Mouse (Mus musculus) limb, embryonic 12.5 days (tissue): ENCODE measurements around the gene Pdpn. TPM values are rescaled to one million over a fixed set of nuclear protein-coding genes. Genes with fewer than 3 reads are reported as not detected.
"Not testable (repeated sequence)": the region's sequence is repeated elsewhere in the genome, so short reads cannot be mapped to it uniquely, and the experiment has no call there.

Experiments used
- ATAC-seq: fragments of 200-750 bp; cut with Nextera tagmentation; 2 replicates; pipeline ENCODE4 v1.8.0; 2017; ENCODE audit warnings: low read depth, moderate TSS enrichment; ENCODE audit not compliant: insufficient number of reproducible peaks, insufficient read depth, low FRiP score, low TSS enrichment
- H3K27ac ChIP-seq: fragments of 300-500 bp; sonication (generic); 2 replicates; pipeline ENCODE4 v1.5.1; 2016; ENCODE audit warnings: mild to moderate bottlenecking, moderate library complexity
- H3K27me3 ChIP-seq: fragments of 300-500 bp; sonication (generic); 2 replicates; pipeline ENCODE4 v1.6.1; 2016; ENCODE audit warnings: mild to moderate bottlenecking, moderate library complexity
- H3K36me3 ChIP-seq: fragments of 300-500 bp; sonication (generic); 2 replicates; pipeline ENCODE4 v1.6.1; 2016; ENCODE audit warnings: mild to moderate bottlenecking, moderate library complexity
- H3K4me1 ChIP-seq: fragments of 300-500 bp; sonication (generic); replicated peaks from 2 replicates; pipeline ENCODE4 v1.6.1; 2016
- H3K4me2 ChIP-seq: fragments of 300-500 bp; sonication (generic); 2 replicates; pipeline ENCODE4 v1.6.1; 2016; ENCODE audit warnings: mild to moderate bottlenecking, moderate library complexity
- H3K4me3 ChIP-seq: fragments of 300-500 bp; sonication (generic); replicated peaks from 2 replicates; pipeline ENCODE4 v1.5.1; 2016; ENCODE audit warnings: mild to moderate bottlenecking
- H3K9ac ChIP-seq: fragments of 300-500 bp; sonication (generic); replicated peaks from 2 replicates; pipeline ENCODE4 v1.6.1; 2016; ENCODE audit warnings: mild to moderate bottlenecking, moderate library complexity
- H3K9me3 ChIP-seq: fragments of 300-500 bp; sonication (generic); 2 replicates; pipeline ENCODE4 v1.6.1; 2016; ENCODE audit warnings: mild to moderate bottlenecking, moderate library complexity
- WGBS: fragments of 180-500 bp; shearing (Covaris S2); methylation state at CpG from one replicate; pipeline ENCODE4 v1.1.7; 2016; 5-methylcytosine and 5-hydroxymethylcytosine counted together
- polyA plus RNA-seq: library from polyadenylated mRNA; unstranded; fragments of >200 nt; fragmentation: Nextera tagmentation; extraction: Ambion mirVana; gene quantifications from 2 replicates; pipeline ENCODE4 v1.2.1, GENCODE M21; 2016

Gene Pdpn
- 41.5 and 43.7 TPM in 2 replicates for polyA plus RNA-seq

DNA sequence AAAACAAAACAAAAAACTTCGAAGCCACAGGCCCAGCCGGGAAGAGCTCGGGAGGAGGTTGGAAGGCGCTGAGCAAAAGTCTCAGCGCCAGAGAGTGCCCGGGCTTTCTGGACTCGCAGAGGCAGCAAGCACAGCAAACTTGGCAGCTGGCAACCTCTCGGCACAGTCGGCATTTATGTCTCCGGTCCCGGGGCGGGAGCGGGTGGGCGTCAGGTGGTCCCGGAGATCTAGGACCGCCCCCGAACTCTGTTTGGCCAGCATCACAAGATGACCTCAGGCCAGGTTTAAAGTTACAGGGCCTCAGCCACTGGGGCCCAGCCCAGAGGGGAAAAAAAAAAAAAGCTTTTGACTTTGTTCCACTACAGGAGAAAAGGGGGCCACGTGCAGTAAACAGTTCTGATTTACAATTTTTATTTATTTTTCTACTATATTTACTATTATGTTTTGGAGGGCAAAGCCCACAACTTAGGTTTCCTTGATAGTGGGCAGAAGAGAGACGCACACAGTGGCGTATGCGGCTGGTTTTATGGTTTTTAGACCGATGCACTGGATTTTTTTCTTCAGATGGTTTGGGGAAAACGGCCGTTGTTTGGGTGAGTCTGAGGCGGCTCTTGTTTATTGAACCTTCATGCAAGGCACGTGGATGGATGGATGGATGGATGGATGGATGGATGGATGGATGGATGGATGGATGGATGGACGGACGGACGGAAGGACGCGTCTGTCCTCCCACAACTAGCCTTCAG is at the start of gene Pdpn:
TSS of gene Pdpn (minus strand) at position 240 of the 746 bp plus-strand sequence.
- Histone ChIP-seq H3K9ac (peak within 1 kb of the TSS; percentile 69), H3K27me3 (peaks cover 5% of the 10 kb centered on the region; the same call in 1 of the 2 replicates), H3K4me2 (peak within 1 kb of the TSS; percentile 83), H3K4me3 (peak within 1 kb of the TSS; percentile 54), H3K36me3 (no peaks in the 10 kb centered on the region), H3K9me3 (no peaks in the 10 kb centered on the region), H3K27ac (peak within 1 kb of the TSS; percentile 73), H3K4me1 (peaks cover 69% of the 10 kb centered on the region)
- peak; percentile 82 for ATAC-seq
- WGBS = under 1% methylated on average over 31 of the region's 31 CpGs

DNA sequence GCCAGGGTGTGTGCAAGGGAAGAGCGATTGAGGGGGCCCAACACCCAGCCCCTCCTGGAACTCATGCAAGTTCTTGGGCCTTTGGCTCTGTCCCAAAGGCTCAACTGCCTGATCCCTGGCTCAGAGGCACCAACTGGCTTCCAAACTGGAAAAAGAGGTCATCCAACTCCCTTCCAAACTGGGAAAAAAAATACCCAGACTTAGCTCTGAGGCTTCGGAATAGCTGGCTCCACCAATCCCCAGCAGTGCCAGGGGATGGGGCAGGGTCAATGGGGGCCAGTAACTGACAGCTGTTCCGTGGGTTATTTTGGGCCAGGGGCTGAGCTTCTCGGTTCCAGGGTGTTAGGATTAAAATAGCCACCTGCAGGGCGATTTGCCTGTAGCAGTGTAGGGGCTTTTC is 49.3 kb upstream of the Pdpn start:
- no peaks in the 10 kb centered on the region for H3K36me3 ChIP-seq
- H3K9ac ChIP-seq = no peak overlapping the region
- no peak for ATAC-seq
- 25% methylated on average over 5 of the region's 5 CpGs for WGBS
- peaks cover 20% of the 10 kb centered on the region for H3K4me1 ChIP-seq
- H3K27me3 ChIP-seq = peaks cover 54% of the 10 kb centered on the region
- H3K27ac ChIP-seq = no peak overlapping the region
- H3K4me2 ChIP-seq = 0 out of 2 replicates have a peak overlapping the region, but pooled peaks have one; percentile 99
- H3K4me3 ChIP-seq = no peak overlapping the region
- no peaks in the 10 kb centered on the region for H3K9me3 ChIP-seq

DNA sequence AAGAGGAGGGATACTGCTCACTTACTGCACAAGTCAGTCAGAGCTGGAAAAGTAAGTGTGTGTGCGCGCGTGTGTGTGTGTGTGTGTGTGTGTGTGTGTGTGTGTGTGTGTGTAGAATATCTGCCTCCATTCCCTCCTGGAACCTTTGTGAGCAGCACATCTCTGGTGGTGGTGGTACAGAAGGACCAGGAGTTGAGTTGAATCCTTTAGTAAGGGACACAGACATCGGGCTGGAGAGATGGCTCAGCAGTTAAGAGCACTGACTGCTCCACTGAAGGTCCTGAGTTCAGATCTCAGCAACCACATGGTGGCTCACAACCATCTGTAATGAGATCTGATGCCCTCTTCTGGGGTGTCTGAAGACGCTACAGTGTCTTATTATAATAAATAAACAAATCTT is 46.1 kb upstream of the Pdpn start:
- H3K4me3 ChIP-seq, H3K27ac ChIP-seq, H3K36me3 ChIP-seq, H3K9me3 ChIP-seq, H3K9ac ChIP-seq, H3K4me2 ChIP-seq, ATAC-seq: not testable (repeated sequence)
- WGBS = 87% methylated on average over 5 of the region's 5 CpGs
- Histone ChIP-seq H3K4me1 (peaks cover 17% of the 10 kb centered on the region), H3K27me3 (peaks cover 33% of the 10 kb centered on the region)

DNA sequence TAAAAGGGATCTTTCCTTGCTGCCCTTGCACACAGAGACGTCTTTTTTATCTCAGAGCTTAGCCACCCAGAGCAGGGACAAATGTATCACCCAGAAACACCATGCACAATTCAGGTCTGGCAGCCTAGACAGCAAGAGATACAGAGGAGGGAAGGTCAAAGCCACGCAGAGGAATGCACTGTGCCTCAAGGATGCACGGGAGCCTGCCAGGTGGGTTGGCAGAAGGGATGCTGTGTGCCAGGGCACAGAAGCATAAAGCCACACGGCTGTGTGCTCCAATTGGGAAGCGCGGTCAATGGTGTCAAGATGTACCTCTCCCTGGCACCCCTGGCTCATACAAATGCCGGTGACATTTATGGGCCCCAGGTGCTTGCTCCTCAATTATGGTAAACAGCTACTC is 42.1 kb upstream of the Pdpn start:
- no peaks in the 10 kb centered on the region for H3K4me1 ChIP-seq
- no peak for ATAC-seq
- 87% methylated on average over 7 of the region's 7 CpGs for WGBS
- H3K4me3 ChIP-seq = no peak overlapping the region
- H3K36me3 ChIP-seq = no peaks in the 10 kb centered on the region
- no peak overlapping the region for H3K27ac ChIP-seq
- H3K9me3 ChIP-seq = no peaks in the 10 kb centered on the region
- H3K9ac ChIP-seq = no peak overlapping the region
- H3K4me2 ChIP-seq = no peak overlapping the region
- no peaks in the 10 kb centered on the region for H3K27me3 ChIP-seq

DNA sequence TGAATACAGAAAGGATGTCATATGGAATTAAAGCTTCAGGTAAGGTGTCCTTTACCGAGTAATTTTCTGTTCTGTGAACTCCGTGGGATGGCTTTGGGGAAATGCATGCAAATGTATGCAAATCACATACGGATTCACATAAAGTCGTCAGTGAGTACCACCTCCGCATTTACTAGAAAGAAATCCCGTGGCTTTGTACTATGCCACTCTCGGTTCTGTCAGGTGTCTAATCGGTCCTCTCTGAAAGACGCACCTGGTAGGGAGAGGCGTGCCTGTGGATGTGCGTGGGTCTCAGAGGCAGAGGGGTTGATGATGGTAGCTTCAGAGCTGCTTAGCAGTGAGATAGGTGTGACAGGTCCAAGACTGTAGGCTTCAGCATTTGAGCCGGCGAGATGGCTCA is 40.4 kb upstream of the Pdpn start:
- Histone ChIP-seq H3K27me3 (no peaks in the 10 kb centered on the region), H3K4me2 (no peak overlapping the region), H3K4me1 (no peaks in the 10 kb centered on the region), H3K4me3 (no peak overlapping the region), H3K9me3 (no peaks in the 10 kb centered on the region), H3K9ac (no peak overlapping the region), H3K27ac (no peak overlapping the region), H3K36me3 (no peaks in the 10 kb centered on the region)
- WGBS = 88% methylated on average over 13 of the region's 13 CpGs
- no peak for ATAC-seq

DNA sequence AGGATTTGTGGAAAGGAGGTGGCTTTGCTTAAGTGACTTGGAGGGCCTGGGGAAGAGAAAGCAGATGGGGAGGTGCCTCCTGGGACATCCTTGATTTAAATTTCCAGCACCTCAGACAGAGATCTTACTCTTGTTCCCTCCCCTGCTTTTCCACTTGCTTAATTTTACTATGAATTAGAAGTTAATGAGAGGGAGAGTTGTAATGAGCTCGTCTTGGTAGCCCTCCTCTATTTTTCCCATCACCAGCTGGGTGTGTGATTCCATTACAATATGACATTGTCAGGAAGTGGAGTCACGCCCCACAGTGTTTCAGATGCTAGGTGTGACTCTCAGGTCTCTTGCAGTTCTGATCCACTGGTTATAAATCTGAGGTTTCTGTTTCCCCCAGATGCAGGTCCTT is 36.7 kb upstream of the Pdpn start:
- no peak overlapping the region for H3K9ac ChIP-seq
- H3K27me3 ChIP-seq = no peaks in the 10 kb centered on the region
- H3K4me1 ChIP-seq = no peaks in the 10 kb centered on the region
- no peak overlapping the region for H3K4me3 ChIP-seq
- WGBS = 46% methylated on average over 2 of the region's 2 CpGs
- no peak overlapping the region for H3K27ac ChIP-seq
- no peaks in the 10 kb centered on the region for H3K36me3 ChIP-seq
- no peaks in the 10 kb centered on the region for H3K9me3 ChIP-seq
- no peak for ATAC-seq
- no peak overlapping the region for H3K4me2 ChIP-seq

DNA sequence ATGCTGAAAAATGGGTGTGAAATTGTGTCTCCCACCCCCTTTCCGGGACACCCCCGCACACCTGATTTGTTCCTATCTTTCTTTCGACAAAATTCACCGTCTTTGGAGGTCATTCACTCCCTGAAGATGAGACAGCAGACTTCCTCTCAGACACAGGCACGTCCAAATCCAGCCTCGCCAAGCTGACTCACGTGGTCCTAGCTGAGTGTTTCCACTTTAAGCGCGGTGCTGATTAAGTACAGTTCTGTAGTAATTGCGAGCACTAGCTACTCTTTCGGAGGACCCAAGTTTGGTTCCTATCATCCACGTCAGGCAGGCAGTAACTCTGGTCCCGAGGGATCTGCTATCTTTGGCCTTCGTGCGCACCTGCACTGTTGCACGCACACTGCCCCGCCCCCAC is 35.6 kb upstream of the Pdpn start:
- Histone ChIP-seq H3K4me1 (peaks cover 9% of the 10 kb centered on the region), H3K4me2 (no peak overlapping the region), H3K9me3 (no peaks in the 10 kb centered on the region), H3K9ac (no peak overlapping the region), H3K36me3 (no peaks in the 10 kb centered on the region), H3K27ac (no peak overlapping the region), H3K4me3 (no peak overlapping the region), H3K27me3 (no peaks in the 10 kb centered on the region)
- no peak for ATAC-seq
- WGBS = 84% methylated on average over 17 of the region's 17 CpGs

DNA sequence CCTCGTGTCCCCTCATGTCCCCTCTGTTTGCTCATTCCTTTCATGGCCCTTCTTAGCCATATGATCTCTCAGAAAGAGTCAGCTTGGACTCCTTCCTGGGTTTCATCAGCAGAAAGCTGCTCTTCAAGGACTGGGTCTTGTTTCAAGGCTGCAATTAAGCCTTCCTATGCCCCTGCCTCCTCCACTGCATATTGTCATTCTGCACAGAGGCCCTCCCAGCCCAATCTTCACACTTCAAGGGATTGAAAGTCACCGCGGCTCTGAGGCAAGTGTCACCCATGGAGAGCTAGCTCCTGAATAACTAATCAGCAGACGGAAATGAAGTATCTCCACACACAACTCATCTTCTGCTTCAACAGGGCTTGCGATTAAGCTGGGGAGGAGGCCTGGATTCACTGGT is 34.8 kb upstream of the Pdpn start:
- no peak overlapping the region for H3K4me2 ChIP-seq
- 45% methylated on average over 5 of the region's 5 CpGs for WGBS
- H3K9ac ChIP-seq = no peak overlapping the region
- no peaks in the 10 kb centered on the region for H3K9me3 ChIP-seq
- peaks cover 15% of the 10 kb centered on the region for H3K4me1 ChIP-seq
- H3K27me3 ChIP-seq = no peaks in the 10 kb centered on the region
- H3K36me3 ChIP-seq = no peaks in the 10 kb centered on the region
- no peak overlapping the region for H3K27ac ChIP-seq
- no peak overlapping the region for H3K4me3 ChIP-seq
- no peak for ATAC-seq

DNA sequence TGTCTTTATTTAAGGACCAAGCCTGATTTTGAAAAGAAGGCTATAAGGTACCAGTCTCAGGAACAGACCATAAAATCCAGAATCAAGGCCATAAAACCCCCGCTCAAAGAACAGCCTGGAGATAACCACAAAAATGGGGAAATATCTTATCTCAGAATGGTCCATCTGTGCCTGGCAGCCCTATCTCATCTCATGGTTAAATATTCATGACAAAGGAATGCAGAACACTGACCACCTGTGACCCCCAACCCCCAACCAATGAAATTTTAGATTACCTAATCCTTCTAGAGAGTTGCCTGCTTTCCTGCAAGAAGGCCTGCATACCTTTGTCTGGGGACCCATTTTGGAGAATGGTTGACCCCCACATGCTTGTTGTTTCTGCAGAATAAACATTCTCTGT is 32.4 kb upstream of the Pdpn start:
- H3K27ac ChIP-seq = no peak overlapping the region
- no peaks in the 10 kb centered on the region for H3K36me3 ChIP-seq
- peaks cover 15% of the 10 kb centered on the region for H3K4me1 ChIP-seq
- no peak overlapping the region for H3K4me2 ChIP-seq
- no peak for ATAC-seq
- H3K4me3 ChIP-seq = no peak overlapping the region
- no peaks in the 10 kb centered on the region for H3K9me3 ChIP-seq
- H3K9ac ChIP-seq = no peak overlapping the region
- WGBS = 50% methylated on average over 1 of the region's 1 CpGs
- H3K27me3 ChIP-seq = no peaks in the 10 kb centered on the region

DNA sequence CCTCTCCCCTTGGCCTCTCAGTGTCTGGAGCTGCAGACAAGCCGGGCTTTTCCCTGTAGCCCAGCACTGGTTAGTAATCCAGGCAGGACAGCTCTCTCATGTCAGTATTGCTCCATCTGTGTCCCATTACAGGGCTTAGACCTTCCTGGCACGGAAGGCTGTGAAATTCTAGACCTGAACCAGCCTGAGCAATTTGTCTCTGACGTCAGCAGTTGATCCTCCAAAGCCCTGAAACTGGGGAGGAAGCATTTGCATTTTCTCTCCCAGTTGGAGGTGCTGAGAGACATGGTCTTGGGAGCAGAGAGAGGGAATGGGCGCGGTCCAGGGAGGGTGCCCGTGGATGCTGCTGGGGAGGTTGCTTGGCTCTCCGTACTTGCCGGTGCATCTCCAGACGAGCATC is 31.2 kb upstream of the Pdpn start:
- peak overlapping the region; percentile 45 for H3K4me2 ChIP-seq
- no peak overlapping the region for H3K4me3 ChIP-seq
- H3K4me1 ChIP-seq = peaks cover 15% of the 10 kb centered on the region
- WGBS = 15% methylated on average over 9 of the region's 9 CpGs
- no peaks in the 10 kb centered on the region for H3K9me3 ChIP-seq
- no peaks in the 10 kb centered on the region for H3K27me3 ChIP-seq
- H3K9ac ChIP-seq = no peak overlapping the region
- ATAC-seq = peak; percentile 89
- H3K36me3 ChIP-seq = no peaks in the 10 kb centered on the region
- peak overlapping the region; percentile 81 for H3K27ac ChIP-seq

DNA sequence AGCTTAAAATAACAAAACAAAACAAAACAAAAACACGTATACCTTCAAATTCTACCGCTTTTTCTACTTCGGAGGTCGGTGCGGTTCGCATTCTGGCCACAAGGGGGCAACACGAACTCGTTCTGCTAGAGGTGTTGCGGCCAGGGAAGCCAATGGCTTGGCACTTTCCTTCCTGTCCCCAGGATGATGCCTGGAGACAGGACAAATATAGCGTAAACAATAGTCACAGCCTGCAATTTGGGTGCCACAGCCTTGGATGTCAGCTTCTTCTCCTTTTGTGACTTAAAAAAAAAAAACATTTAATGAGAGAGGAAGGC is 26.2 kb upstream of the Pdpn start:
- H3K27me3 ChIP-seq = no peaks in the 10 kb centered on the region
- H3K9me3 ChIP-seq = no peaks in the 10 kb centered on the region
- no peak overlapping the region for H3K27ac ChIP-seq
- peaks cover 17% of the 10 kb centered on the region for H3K4me1 ChIP-seq
- H3K4me2 ChIP-seq = peak overlapping the region; percentile 48
- 2% methylated on average over 10 of the region's 10 CpGs for whole genome bisulfite sequencing
- no peak overlapping the region; the same call in 1 of the 2 replicates for H3K9ac ChIP-seq
- H3K4me3 ChIP-seq = peak overlapping the region; percentile 21
- no peak for ATAC-seq
- no peaks in the 10 kb centered on the region for H3K36me3 ChIP-seq
